Mouse (Mus musculus): ENCODE data around the gene Rbpj.

Gene Rbpj

GRCm38 (mm10) chr5:53469777-53470131 lies 3.8 kb downstream of the Rbpj start:
- DNase-seq, result no peak

GRCm38 (mm10) chr5:53470141-53471079 lies 4.5 kb downstream of the Rbpj start:
- DNase-seq, result peak; percentile 94

- peak; percentile 99 for DNase-seq
Measured at GRCm38 (mm10) chr5:53472485-53472884, 6.5 kb downstream of the Rbpj start.

GRCm38 (mm10) chr5:53479161-53479560 lies 13.2 kb downstream of the Rbpj start:
- DNase-seq, result no peak

- DNase-seq, result no peak
Measured at GRCm38 (mm10) chr5:53479891-53480290, 13.9 kb downstream of the Rbpj start.

- DNase-seq, result no peak
Measured at GRCm38 (mm10) chr5:53481021-53481420, 15.1 kb downstream of the Rbpj start.

- no peak for DNase-seq
Measured at GRCm38 (mm10) chr5:53485069-53485628, 19.2 kb downstream of the Rbpj start.

GRCm38 (mm10) chr5:53485934-53486475 lies 20.1 kb downstream of the Rbpj start:
- no peak for DNase-seq

GRCm38 (mm10) chr5:53486966-53487592 lies 21.1 kb downstream of the Rbpj start:
- DNase-seq, result no peak

- DNase-seq, result peak; percentile 93
Measured at GRCm38 (mm10) chr5:53490697-53491099, 24.7 kb downstream of the Rbpj start.

GRCm38 (mm10) chr5:53493756-53494155 lies 27.8 kb downstream of the Rbpj start:
- no peak for DNase-seq

- no peak for DNase-seq
Measured at GRCm38 (mm10) chr5:53494536-53495159, 28.7 kb downstream of the Rbpj start.

- peak; percentile 97 for DNase-seq
Measured at GRCm38 (mm10) chr5:53496846-53497549, 31.0 kb downstream of the Rbpj start.

- no peak for DNase-seq
Measured at GRCm38 (mm10) chr5:53499571-53499970, 33.6 kb downstream of the Rbpj start.

GRCm38 (mm10) chr5:53500509-53501145 lies 34.7 kb downstream of the Rbpj start:
- DNase-seq, result no peak

- no peak for DNase-seq
Measured at GRCm38 (mm10) chr5:53503261-53503660, 37.3 kb downstream of the Rbpj start.

GRCm38 (mm10) chr5:53505751-53506150 lies 39.8 kb downstream of the Rbpj start:
- no peak for DNase-seq

- DNase-seq, result no peak
Measured at GRCm38 (mm10) chr5:53507371-53507770, 41.4 kb downstream of the Rbpj start.

GRCm38 (mm10) chr5:53509465-53509864 lies 43.5 kb downstream of the Rbpj start:
- peak; percentile 98 for DNase-seq

GRCm38 (mm10) chr5:53509927-53510326 lies 44.0 kb downstream of the Rbpj start:
- DNase-seq, result no peak

GRCm38 (mm10) chr5:53511426-53511825 lies 45.5 kb downstream of the Rbpj start:
- peak; percentile 96 for DNase-seq

Data from heart, adult 11 months (tissue).